Mouse (Mus musculus): ENCODE data around the gene Cd28. TPM values are rescaled to one million over a fixed set of nuclear protein-coding genes. Genes with fewer than 3 reads are reported as not detected.
"Not testable (repeated sequence)": the region's sequence is repeated elsewhere in the genome, so short reads cannot be mapped to it uniquely, and the experiment has no call there.

Gene Cd28
- total RNA-seq, 2 experiments from 2014 or later, result 1.3 to 5.9 TPM

DNA sequence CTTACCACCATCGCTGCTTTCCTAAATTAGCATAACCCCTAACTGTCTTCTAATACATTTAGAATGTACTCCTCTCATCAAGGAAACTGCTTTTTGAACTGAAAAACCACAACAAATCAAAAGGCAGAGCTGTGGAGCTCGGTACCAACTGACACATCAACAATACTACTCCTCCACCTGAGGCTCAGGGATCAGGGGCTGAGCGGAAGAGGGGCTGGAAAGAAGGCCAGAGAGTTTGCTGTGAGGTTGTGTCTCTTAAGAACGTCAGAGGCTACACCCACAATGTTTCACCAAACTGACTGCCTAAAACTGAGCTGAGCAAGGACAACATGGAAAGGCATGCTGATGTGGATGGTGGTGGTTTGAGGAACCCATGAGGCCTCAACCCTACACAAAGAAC, 65.1 kb downstream of the Cd28 start:
- no peak for ATAC-seq (replicated peaks; ENCODE audit: low FRiP score, poor library complexity, severe bottlenecking)

DNA sequence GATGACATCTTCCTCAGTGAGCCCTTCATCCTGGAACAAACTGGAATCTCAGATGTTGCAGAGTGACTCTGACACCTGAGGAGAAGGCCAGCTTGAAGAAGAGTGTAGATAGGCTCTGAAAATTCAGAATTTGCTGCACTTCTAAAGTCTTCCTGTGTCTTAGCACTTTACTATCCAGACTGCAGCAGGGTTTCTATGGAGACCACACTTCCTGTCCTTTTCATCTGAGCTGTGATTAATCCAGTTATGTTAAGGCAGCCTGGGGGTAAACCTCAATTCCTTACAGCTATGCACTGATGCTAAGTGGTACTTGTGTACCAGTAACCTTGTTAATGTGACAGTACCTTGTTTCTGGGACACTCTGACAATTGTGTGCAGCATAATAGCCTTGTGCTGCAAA, 77.1 kb downstream of the Cd28 start:
- ATAC-seq (replicated peaks; ENCODE audit: low FRiP score, poor library complexity, severe bottlenecking), result no peak

DNA sequence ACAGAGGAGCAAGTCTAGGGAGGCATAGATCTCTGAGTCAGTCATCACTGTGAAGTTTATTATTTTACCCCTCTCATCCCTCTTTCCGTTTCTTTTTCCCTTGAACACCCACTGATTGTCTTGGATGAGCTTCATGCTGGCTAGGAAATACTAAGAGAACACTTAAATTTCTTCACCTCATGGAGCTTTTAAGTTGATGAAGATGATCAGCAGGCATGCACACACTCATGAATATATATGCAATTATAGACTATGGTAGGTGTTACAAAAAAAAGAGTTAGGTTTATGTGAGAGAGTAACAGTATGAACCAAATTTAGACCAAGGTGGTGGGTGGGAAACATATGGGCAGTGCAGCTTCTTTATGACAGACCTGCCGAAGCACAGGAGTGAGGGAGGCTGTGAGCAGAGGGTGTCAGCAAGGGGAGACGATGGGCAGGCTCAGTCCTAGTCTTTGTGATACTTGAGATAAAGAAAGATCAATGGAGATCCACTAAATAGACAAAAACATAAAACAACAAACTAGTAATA, 79.1 kb downstream of the Cd28 start:
- ATAC-seq (replicated peaks; ENCODE audit: low FRiP score, poor library complexity, severe bottlenecking), result no peak

DNA sequence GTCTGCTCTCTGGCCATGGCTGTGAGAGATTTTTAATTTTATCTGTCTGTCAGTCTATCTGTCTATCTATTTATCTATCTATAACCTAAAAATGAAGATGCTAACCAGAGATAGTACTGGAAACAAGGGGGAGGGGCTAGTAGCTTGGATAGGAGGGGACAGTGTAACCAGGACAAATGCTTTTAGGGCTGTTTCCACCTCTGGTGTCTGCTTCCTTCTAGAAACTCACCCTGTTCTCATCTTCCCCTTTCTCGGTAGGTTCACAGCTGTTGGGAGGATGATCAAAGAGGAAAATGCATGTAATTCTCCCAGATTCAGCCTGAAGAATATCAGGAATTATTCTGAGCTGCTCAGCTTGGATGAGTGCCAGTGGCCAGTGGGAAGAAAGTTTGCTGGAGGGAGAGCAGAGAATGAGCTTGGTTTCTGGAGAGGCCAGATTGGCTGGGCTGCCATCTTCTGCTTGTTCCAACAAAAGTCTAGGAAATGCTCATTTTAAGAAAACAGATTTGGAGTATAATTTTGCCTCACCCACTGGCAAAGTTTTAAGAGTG, 83.3 kb downstream of the Cd28 start:
- ATAC-seq (replicated peaks; ENCODE audit: low FRiP score, poor library complexity, severe bottlenecking), result no peak

DNA sequence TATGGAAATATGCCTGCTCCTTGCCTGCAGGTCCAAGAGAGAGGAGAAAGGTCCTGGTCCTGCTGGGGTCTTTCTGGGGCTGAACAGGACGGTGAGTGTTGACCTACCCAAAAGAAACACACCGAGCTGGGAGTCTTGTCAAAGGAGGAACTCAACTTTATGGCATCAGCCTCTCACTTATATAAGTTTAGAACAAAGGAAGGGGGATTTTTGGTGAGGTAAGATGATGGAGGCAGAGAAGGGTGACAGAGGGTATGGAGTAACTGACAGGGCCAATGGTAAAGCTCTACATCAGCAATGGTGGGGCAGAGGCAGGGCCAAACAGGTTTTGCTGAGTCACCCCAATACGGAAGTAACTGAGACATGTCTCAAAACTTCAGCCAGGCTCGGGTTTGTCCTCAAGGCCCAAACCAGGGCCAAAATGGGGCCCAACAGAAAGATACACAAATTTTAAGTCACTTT, 84.6 kb downstream of the Cd28 start:
- ATAC-seq (replicated peaks; ENCODE audit: low FRiP score, poor library complexity, severe bottlenecking), result no peak

DNA sequence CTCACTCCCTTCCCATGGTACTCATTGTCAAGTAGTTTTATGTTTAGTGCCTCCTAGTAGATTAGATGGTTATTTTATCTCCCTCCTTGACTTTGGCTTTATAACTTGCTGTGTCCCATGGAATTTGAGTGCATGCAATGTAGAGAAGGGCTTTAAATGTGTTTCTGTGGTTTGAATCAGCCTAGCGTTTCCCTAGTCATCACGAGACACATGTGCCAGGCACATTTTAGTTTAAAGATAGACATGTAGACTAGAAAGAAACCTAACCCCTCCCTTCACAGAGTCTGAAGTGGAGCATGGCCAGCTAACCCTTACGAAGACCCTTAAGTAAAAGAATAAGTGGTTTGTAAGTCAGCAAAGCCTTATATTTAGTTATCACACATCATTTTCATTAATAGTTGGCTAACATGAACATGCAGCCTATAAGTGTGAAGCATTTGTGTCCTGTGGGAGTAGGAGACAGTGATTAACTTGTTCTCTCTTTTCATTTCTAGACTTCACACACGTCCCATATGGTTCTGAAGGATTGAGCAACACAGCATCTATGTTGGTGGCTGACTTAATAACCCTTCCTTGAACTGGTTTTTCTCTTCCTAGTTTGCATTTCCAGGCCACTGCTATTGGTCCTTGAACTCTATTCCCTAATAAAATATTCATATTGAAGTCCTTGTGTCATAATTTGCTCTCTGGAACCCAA, 86.7 kb downstream of the Cd28 start:
- no peak for ATAC-seq (replicated peaks; ENCODE audit: low FRiP score, poor library complexity, severe bottlenecking)

DNA sequence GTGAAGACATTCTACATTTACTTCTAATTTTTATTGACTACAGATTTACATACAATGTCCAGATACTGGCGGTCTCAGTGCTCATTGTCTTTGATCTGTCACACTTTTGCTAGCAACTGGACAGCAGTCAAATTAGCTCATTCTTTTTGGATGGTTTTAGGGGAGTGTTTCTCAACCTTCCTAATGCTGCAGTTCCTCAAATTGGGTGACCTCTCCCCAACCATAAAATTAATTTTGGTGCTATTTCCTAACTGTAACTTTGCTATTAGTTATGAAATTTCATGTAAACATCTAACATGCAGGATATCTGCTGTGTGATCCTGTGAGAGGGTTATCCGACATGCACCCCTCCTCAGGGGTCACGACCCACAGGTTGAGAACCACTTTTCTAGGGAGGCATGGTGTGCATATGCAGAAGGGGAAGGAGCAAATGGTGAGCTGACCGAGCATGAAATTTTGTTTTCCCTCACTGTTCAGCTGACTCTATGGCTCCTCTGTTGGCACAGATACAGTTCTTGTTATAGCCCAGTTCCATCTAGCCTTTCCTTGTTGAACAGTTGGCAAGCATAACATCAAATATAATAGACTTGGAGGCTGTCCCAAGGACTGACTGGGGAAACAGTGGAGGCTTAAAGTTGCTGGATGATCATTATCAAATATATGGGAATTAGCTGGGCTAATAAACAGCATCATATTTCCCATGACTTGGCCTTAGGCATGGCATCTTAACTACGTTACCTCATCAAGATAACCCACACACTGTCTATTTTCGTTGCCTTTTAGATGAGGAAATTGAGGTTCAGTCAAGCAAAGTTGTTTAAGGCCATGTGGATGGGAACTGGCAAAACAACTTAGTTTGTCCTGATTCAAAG, 87.5 kb downstream of the Cd28 start:
- ATAC-seq (replicated peaks; ENCODE audit: low FRiP score, poor library complexity, severe bottlenecking), result no peak

DNA sequence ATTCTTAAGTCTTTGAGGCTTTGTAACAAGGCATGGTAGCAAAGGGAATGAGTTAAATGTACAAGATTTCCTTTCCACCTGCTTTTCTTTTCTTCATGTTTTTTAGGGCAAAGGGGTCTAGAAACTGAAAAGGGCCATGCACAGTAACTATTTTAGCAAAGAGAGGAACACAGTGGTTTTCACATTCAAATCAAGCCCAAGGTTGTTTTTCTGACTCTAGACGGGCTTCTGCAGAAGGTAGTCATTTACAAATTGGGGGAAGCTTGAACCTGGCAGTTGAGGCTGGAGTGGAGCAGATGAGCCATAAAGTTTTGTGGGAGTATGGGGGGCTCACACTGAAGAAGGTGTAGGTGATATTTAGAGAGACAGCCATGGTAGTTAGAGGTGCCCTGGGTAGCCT, 88.6 kb downstream of the Cd28 start:
- ATAC-seq (replicated peaks; ENCODE audit: low FRiP score, poor library complexity, severe bottlenecking), result no peak

DNA sequence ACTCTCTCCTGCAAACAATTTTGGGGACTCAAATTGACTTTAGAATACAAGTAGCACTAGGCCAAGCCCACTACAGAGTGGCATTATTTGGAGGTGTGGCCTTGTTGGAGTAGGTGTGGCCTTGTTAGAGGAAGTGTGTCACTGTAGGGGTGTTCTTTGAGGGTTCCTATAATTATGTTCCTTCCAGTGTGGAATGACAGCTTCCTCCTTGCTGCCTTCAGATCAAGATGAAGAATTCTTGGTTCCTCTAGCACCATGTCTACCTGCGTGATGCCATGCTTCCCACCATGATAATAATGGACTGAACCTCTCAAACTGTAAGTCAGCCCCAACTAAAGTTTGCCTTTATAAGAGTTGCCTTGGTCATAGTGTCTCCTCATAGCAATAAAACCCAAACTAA, 91.1 kb downstream of the Cd28 start:
- no peak for ATAC-seq (replicated peaks; ENCODE audit: low FRiP score, poor library complexity, severe bottlenecking)

DNA sequence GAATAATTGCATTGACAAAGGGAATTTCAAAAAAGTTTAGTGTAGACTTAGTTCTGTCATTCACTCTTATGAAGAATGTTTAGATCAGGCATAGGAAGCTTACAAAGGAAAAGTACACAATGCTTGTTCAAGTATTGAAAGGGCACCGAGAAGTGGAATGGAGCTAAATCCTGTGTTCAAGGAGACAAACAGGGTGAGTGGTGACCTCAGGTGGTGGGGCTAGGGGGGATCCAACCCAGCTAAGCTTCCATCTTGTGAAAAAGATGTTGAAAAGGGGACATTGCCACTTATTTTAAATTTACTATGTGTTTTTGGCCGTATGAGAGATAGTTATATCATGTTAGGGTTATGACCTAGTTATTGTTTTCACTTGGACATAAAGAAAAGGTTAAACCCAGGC, 91.9 kb downstream of the Cd28 start:
- ATAC-seq (replicated peaks; ENCODE audit: low FRiP score, poor library complexity, severe bottlenecking), result no peak

DNA sequence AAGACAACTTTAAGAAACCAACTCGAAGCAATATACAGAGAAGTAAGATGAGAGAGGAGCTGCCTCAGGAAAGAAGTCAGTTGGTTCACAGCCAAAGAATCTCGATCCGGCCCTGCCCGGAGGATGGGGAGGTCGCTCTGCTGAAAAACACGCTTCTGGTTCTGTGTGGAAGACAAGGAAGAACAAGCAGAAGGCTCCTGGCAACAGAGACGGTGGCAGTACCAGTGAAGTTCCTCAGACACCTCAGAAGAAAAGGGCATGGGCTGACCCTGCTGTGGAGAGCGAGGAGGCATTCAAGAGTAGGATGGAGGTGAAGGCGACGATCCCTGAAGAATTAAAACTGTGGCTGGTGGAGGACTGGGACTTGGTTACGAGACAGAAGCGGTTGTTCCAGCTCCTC, 92.6 kb downstream of the Cd28 start:
- ATAC-seq (replicated peaks; ENCODE audit: low FRiP score, poor library complexity, severe bottlenecking), result no peak

DNA sequence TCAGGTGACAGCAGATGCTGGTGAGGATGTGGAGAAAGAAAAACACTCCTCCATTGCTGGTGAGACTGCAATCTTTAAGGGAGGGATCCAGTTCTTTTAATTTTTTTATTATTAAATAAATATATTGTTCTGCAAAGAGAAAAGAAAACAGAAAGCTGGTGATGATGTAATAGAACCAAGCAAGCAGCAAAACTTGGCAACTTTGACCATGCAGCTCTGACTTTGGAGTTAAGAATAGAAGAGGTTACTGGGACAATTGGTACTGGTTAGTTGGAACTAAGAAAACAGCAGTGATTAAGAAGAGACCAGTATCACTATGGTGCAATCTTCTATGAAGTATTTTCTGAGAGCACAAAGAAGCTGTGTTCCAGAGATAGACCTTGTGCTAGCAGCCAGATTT, 94.2 kb downstream of the Cd28 start:
- ATAC-seq (replicated peaks; ENCODE audit: low FRiP score, poor library complexity, severe bottlenecking), result no peak

DNA sequence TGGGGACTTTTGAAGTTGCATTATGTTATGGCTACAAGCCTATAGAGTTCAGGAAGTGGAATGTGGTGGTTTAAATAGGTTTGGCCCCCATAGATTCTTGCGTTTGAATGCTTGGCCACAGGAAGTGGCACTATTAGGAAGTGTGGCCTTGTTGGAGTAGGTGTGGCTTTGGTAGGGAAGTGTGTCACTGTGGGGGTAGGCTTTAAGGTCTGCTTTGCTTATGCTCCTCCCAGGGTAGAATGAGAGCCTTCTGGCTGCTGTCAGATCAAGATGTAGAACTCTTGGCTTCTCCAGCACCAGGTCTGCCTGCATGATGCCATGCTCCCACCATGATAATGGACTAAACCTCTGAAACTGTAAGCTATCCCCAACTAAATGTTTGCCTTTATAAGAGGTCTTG, 95.4 kb downstream of the Cd28 start:
- ATAC-seq (replicated peaks; ENCODE audit: low FRiP score, poor library complexity, severe bottlenecking), result no peak

DNA sequence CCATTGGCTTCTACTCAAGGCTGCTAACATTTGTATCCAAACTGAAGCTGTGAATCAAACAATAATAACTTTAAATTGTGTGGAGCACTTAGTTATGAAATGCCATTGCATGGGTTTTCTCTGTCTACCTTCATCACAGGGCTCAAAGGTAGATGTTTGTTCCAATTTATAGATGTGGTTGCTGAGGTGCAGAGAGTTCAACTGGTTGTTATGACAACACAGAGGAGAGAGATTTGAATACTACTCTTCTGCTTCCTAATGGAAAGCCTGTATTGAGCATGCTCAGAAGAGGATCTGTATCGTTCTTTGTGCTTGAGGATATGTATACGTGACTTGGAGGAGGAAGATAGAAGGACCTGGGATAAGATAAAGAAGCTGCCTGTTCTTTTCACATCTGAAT, 96.8 kb downstream of the Cd28 start:
- ATAC-seq (replicated peaks; ENCODE audit: low FRiP score, poor library complexity, severe bottlenecking), result no peak

DNA sequence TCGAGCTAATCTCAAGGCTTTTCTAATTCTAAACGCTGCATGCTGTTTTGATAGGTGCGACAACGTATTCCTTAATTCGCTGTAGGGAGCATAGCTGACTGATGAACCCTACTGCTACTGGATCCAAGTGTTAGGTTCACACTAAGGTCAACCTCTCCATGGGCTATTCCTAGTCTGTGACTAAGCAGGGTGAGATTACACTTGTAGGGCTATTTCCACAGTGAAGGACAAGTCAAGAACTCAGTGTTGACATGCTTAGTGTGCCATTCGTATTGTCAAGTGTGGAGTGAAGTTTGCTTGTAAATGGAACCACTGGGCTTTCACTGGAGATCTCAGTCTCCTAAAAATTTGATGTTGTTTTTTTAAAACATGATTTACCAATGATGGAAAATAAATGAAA, 99.3 kb downstream of the Cd28 start:
- no peak for ATAC-seq (replicated peaks; ENCODE audit: low FRiP score, poor library complexity, severe bottlenecking)

DNA sequence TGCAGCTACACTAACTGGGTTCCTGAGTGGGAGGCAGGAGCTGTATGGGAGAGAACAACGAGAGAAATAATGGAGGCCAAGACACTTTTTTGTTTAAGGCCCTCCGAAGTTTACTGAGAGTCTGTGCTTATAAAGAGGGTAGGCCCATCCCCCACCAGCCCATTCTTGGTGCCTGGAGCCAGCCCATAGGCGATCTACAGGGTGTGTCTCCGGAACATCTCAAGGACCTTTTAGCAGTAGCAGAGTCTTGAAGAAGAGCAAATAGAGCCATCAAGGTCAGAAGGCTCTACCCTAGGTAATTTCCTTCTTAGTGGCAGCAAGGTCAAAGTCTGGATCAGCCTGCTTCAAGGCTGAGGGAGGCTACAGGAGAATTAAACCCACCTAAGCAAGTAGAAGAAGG, 101.9 kb downstream of the Cd28 start:
- ATAC-seq (replicated peaks; ENCODE audit: low FRiP score, poor library complexity, severe bottlenecking), result not testable (repeated sequence)

DNA sequence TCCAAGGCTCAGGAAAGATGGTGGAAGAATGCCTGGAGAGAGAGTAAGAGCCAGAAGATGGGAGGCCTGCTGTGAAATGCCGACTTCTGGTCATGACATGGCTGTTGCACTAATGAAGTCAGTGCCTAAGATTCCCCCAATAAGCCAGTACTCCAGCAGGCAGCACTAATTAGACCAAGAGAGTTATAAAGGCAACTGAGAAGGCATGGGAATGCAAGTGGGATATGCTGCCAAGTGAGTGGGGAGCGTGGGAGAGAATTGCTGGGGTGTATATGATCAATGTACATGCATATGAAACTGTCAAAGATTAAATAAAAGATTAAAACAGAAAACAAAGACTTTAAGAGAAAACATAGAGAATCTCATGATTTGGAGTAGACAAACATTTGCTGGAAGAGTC, 103.4 kb downstream of the Cd28 start:
- no peak for ATAC-seq (replicated peaks; ENCODE audit: low FRiP score, poor library complexity, severe bottlenecking)

DNA sequence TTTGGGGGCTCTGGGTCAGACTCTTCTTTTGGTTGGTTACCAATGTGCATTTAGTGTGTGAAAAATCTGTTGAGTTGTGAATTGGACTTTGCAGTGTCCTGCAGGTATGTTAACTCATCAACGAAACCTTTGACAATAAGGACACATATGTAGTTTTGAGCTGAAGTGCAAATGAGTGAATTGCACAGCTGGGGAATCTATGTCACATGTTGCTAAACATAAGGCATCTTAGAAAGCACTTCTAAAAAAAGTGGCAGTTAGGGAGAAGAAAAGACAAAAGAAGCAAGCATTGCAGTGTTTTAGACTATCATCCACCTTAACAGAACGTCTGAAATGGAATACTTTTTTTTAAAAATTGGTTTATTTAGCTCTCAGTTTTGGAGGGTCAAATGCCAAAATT, 104.4 kb downstream of the Cd28 start:
- ATAC-seq (replicated peaks; ENCODE audit: low FRiP score, poor library complexity, severe bottlenecking), result no peak

DNA sequence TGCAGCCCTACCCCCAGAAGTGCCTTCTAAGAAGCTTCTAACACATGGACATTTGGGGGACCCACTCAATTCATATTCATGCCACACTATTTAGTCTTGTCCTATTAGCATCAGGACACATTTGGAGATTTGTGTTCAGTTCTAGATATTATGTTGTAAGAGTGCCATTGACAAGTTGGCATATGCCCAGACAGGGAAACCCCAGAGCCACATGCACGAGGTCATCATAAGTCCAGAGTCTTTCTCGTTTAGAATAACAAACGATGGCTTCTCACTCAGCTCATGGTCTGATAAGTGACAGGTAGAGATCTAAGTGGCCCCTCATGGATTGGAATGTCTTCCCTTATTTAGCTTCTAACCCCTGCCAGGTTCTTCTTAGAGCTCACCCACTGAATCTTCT, 105.0 kb downstream of the Cd28 start:
- no peak for ATAC-seq (replicated peaks; ENCODE audit: low FRiP score, poor library complexity, severe bottlenecking)

All from erythroid progenitor cell, adult 5-6 weeks (primary cell).